Mouse (Mus musculus): Measurements from ENCODE around the gene Dtd1. TPM values are rescaled to one million over a fixed set of nuclear protein-coding genes. Genes with fewer than 3 reads are reported as not detected.

Gene Dtd1
- polyA plus RNA-seq, 1 experiment from 2014 or later: 26.7 TPM

GRCm38 (mm10) chr2:144783831-144784230 lies 184.1 kb downstream of the Dtd1 start:
- no peak for ATAC-seq (replicated peaks; ENCODE audit: insufficient number of reproducible peaks, low FRiP score, low TSS enrichment)
- WGBS (ENCODE audit: insufficient replicate concordance): 85% methylated on average over 6 of the region's 6 CpGs
- H3K4me2 ChIP-seq: no peak overlapping the region
- no peaks in the 10 kb centered on the region for H3K9me3 ChIP-seq (replicated peaks; ENCODE audit: control insufficient read depth, low read length)
- no peak overlapping the region for H3K9ac ChIP-seq (ENCODE audit: low read depth, low read length)
- no peaks in the 10 kb centered on the region for H3K4me1 ChIP-seq (ENCODE audit: control insufficient read depth, insufficient read depth, low read length)
- no peaks in the 10 kb centered on the region for H3K36me3 ChIP-seq (ENCODE audit: control insufficient read depth, insufficient read depth, low read length)
- H3K27ac ChIP-seq (ENCODE audit: low read depth, low read length): no peak overlapping the region
- H3K27me3 ChIP-seq (ENCODE audit: control insufficient read depth, insufficient read depth, low read length): no peaks in the 10 kb centered on the region
- H3K4me3 ChIP-seq (ENCODE audit: low read depth, low read length): no peak overlapping the region

GRCm38 (mm10) chr2:144791671-144792294 lies 192.1 kb downstream of the Dtd1 start:
- no peaks in the 10 kb centered on the region for H3K36me3 ChIP-seq (ENCODE audit: control insufficient read depth, insufficient read depth, low read length)
- H3K9me3 ChIP-seq (replicated peaks; ENCODE audit: control insufficient read depth, low read length): no peaks in the 10 kb centered on the region
- H3K27me3 ChIP-seq (ENCODE audit: control insufficient read depth, insufficient read depth, low read length): no peaks in the 10 kb centered on the region
- H3K4me1 ChIP-seq (ENCODE audit: control insufficient read depth, insufficient read depth, low read length): no peaks in the 10 kb centered on the region
- H3K4me3 ChIP-seq (ENCODE audit: low read depth, low read length): no peak overlapping the region
- no peak overlapping the region for H3K27ac ChIP-seq (ENCODE audit: low read depth, low read length)
- no peak overlapping the region for H3K4me2 ChIP-seq
- no peak overlapping the region for H3K9ac ChIP-seq (ENCODE audit: low read depth, low read length)
- no peak for ATAC-seq (replicated peaks; ENCODE audit: insufficient number of reproducible peaks, low FRiP score, low TSS enrichment)
- 69% methylated on average over 14 of the region's 14 CpGs for WGBS (ENCODE audit: insufficient replicate concordance)

DNA sequence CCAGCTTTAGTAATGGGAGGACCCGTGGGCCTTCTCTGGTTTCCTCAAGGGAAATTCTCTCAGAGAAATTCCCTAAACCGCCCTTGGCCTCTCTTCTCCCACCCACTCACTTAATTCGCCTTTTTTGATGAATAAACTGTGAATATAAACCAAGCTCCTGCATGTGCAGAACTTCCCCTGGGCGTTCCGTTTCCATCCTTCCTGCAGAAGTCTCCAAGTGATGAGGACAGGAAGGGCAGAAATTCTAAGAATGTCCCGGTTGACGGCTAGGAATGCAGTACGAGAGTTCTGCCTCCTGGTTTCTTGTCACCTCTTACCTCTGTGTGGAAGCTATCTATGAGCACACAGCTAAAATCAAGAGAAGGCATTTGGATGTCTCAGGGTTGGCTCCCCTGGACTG lies 197.8 kb downstream of the Dtd1 start:
- no peak overlapping the region for H3K4me3 ChIP-seq (ENCODE audit: low read depth, low read length)
- H3K27me3 ChIP-seq (ENCODE audit: control insufficient read depth, insufficient read depth, low read length): no peaks in the 10 kb centered on the region
- no peak overlapping the region for H3K27ac ChIP-seq (ENCODE audit: low read depth, low read length)
- no peak for ATAC-seq (replicated peaks; ENCODE audit: insufficient number of reproducible peaks, low FRiP score, low TSS enrichment)
- H3K9me3 ChIP-seq (replicated peaks; ENCODE audit: control insufficient read depth, low read length): no peaks in the 10 kb centered on the region
- peaks cover 4% of the 10 kb centered on the region for H3K4me1 ChIP-seq (ENCODE audit: control insufficient read depth, insufficient read depth, low read length)
- no peak overlapping the region for H3K4me2 ChIP-seq
- no peak overlapping the region for H3K9ac ChIP-seq (ENCODE audit: low read depth, low read length)
- H3K36me3 ChIP-seq (ENCODE audit: control insufficient read depth, insufficient read depth, low read length): no peaks in the 10 kb centered on the region
- WGBS (ENCODE audit: insufficient replicate concordance): 34% methylated on average over 8 of the region's 8 CpGs

DNA sequence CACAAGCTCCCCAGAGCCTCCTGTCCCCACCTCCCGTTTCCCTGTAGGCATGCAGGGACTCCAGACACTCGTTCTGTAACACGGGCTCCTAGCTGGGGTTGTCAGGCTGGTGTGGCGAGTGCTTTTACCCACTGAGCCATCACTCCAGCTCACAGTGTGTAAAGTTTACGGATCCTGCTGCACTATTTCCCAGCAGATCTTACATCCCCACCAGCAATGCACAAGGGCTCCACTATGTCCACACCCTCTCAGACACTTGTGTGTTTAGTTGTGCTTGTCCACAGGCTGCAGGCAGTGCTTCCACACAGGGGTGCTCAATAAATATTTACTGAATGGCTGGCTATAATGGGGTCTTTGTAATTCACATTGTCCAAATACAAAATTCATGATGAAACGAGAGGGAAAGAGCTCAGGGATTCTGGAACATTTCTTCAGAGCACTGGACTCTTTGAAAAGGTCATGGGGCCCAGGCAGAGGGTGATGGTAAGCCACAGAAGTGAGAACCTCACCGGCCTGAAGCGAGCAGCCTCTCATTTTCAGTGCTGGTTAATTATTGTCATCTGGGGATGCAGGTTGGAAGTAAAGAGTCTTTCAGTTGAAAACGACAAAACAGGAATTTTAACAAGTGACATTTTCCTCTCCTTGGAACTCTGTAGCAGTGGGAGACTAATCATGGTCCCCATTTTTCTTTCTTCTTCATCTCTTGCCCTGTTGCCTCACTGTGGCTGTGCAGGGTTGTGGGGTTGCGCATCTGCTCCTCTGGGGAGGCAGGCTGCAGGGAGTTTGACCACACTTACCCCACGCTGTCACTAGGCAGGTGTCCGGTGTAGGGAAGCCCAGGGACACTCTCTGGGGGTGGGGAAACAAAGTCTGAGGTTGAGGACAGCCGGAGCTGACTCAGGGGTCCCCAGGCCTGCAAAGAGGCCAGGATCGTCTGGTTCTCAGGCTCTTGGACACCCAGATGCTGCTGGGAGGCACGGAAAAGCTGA lies 208.4 kb downstream of the Dtd1 start:
- Histone ChIP-seq H3K9ac (ENCODE audit: low read depth, low read length) (no peak overlapping the region), H3K4me2 (no peak overlapping the region), H3K9me3 (replicated peaks; ENCODE audit: control insufficient read depth, low read length) (no peaks in the 10 kb centered on the region), H3K36me3 (ENCODE audit: control insufficient read depth, insufficient read depth, low read length) (no peaks in the 10 kb centered on the region), H3K27ac (ENCODE audit: low read depth, low read length) (no peak overlapping the region), H3K27me3 (ENCODE audit: control insufficient read depth, insufficient read depth, low read length) (no peaks in the 10 kb centered on the region), H3K4me3 (ENCODE audit: low read depth, low read length) (no peak overlapping the region), H3K4me1 (ENCODE audit: control insufficient read depth, insufficient read depth, low read length) (no peaks in the 10 kb centered on the region)
- ATAC-seq (replicated peaks; ENCODE audit: insufficient number of reproducible peaks, low FRiP score, low TSS enrichment): no peak
- WGBS (ENCODE audit: insufficient replicate concordance): 61% methylated on average over 15 of the region's 15 CpGs

Small RNA genes within 50 kb of the gene (microRNA-seq; reads per million reads assigned to microRNA genes)
- gene Gm24823 (ENCODE audit: borderline number of aligned reads): not detected

Other genes starting within 250 kb of the Dtd1 start
- gene Kat14, start 230.9 kb upstream of the Dtd1 start, polyA plus RNA-seq (2014; fragmentation: Nextera tagmentation; extraction: Ambion mirVana): 25.0 and 30.8 TPM in 2 replicates
- 2.3 TPM in 1 of 2 replicates, not detected in the other for gene Pet117, start 230.9 kb upstream of the Dtd1 start, polyA plus RNA-seq (2014; fragmentation: Nextera tagmentation; extraction: Ambion mirVana)
- 0.63 and 0.77 TPM in 2 replicates for gene Dzank1, start 72.5 kb upstream of the Dtd1 start, polyA plus RNA-seq (2014; fragmentation: Nextera tagmentation; extraction: Ambion mirVana)
- gene Polr3f, start 72.2 kb upstream of the Dtd1 start, polyA plus RNA-seq (2014; fragmentation: Nextera tagmentation; extraction: Ambion mirVana): 20.8 and 21.3 TPM in 2 replicates
- gene Rbbp9, start 49.0 kb upstream of the Dtd1 start, polyA plus RNA-seq (2014; fragmentation: Nextera tagmentation; extraction: Ambion mirVana): 41.5 and 44.9 TPM in 2 replicates
- 51.4 and 55.2 TPM in 2 replicates for gene Sec23b, start 43.7 kb upstream of the Dtd1 start, polyA plus RNA-seq (2014; fragmentation: Nextera tagmentation; extraction: Ambion mirVana)
- 48.5 and 55.0 TPM in 2 replicates for gene Smim26, start 5.8 kb upstream of the Dtd1 start, polyA plus RNA-seq (2014; fragmentation: Nextera tagmentation; extraction: Ambion mirVana)
- not detected in 2 replicates for gene Scp2d1, start 223.8 kb downstream of the Dtd1 start, polyA plus RNA-seq (2014; fragmentation: Nextera tagmentation; extraction: Ambion mirVana)